Comparison of ENCODE assay signal across 8 mouse cellular contexts in genomic region chr16:36875276-36875851, GRCm38 (mm10). TPM values are rescaled to one million over a fixed set of nuclear protein-coding genes. Genes with fewer than 3 reads are reported as not detected.
DNase-seq lines count a peak whose midpoint lies in the region; ATAC-seq and TF ChIP-seq lines count a peak whose summit lies in the region.

No protein-coding gene starts in this region.

- H3K27ac ChIP-seq in layer of hippocampus, adult 2 months = peak overlapping the region; percentile 95
- no peak overlapping the region; the same call in 1 of the 2 replicates for H3K27ac ChIP-seq in MEL (ENCODE audit: control insufficient read depth, low read depth, low read length)
- peak overlapping the region; percentile 80 for H3K27ac ChIP-seq in heart, embryonic 15.5 days
- peak overlapping the region; percentile 83 for H3K27ac ChIP-seq in limb, embryonic 15.5 days
- H3K27ac ChIP-seq in olfactory bulb, adult 2 months (ENCODE audit: insufficient read depth, low read depth, low read length) = peak overlapping the region; percentile 29; the same call in 1 of the 2 replicates

- peak overlapping the region; percentile 96 for H3K9ac ChIP-seq in MEL (ENCODE audit: control insufficient read depth, low read depth, low read length, poor library complexity, severe bottlenecking)
- peak overlapping the region; percentile 86 for H3K9ac ChIP-seq in heart, embryonic 15.5 days
- H3K9ac ChIP-seq in limb, embryonic 15.5 days = peak overlapping the region; percentile 70

- H3K9me3 ChIP-seq in MEL (replicated peaks; ENCODE audit: insufficient read depth, low read length) = no peaks in the 10 kb centered on the region
- H3K9me3 ChIP-seq in heart, embryonic 15.5 days (replicated peaks) = no peaks in the 10 kb centered on the region
- H3K9me3 ChIP-seq in limb, embryonic 15.5 days = no peaks in the 10 kb centered on the region

- TF ChIP-seq EP300 in MEL (IDR thresholded peaks at IDR 0.05; ENCODE audit: low read depth in 1 of 2, low read length in 2 of 2) = no peak

- 0 out of 4 replicates have a peak, but pooled peaks of 1 of the 2 experiments have one; percentile 48 for TF ChIP-seq POLR2A in MEL (IDR thresholded peaks at IDR 0.05; ENCODE audit: control insufficient read depth in 1 of 2, insufficient read depth in 1 of 2, low read depth in 1 of 2, low read length in 2 of 2, poor library complexity in 1 of 2)
- TF ChIP-seq POLR2A in olfactory bulb, adult 2 months (IDR thresholded peaks at IDR 0.05; ENCODE audit: insufficient read depth, low read depth, low read length) = peak; percentile 52; the same call in 1 of the 2 replicates

- ATAC-seq in heart, embryonic 15.5 days (replicated peaks; ENCODE audit: insufficient number of reproducible peaks, insufficient read depth, low FRiP score, low read depth) = peak; percentile 63
- no peak; the same call in 1 of the 2 replicates for ATAC-seq in limb, embryonic 15.5 days (ENCODE audit: insufficient number of reproducible peaks, low FRiP score, low TSS enrichment, low read depth)

- under 1% methylated on average over 48 of the region's 48 CpGs for WGBS in heart, embryonic 15.5 days
- WGBS in limb, embryonic 15.5 days = under 1% methylated on average over 44 of the region's 48 CpGs
- WGBS in olfactory bulb, adult 2 months = under 1% methylated on average over 48 of the region's 48 CpGs

- peaks cover 18% of the 10 kb centered on the region for H3K79me2 ChIP-seq in MEL (ENCODE audit: control insufficient read depth, insufficient read depth, low read length, poor library complexity)

- no peak for TF ChIP-seq RAD21 in MEL (IDR thresholded peaks at IDR 0.05; ENCODE audit: low read depth, low read length)

- peak in 1 of 2 experiments; percentile 37 for DNase-seq in layer of hippocampus, adult 2 months (ENCODE audit: low spot score in 2 of 2)
- no peak for DNase-seq in layer of hippocampus, adult 18-20 months (ENCODE audit: low spot score in 2 of 2)
- DNase-seq in MEL (ENCODE audit: low read depth, low spot score) = no peak
- peak; percentile 8 for DNase-seq in embryo, embryonic 11.5 days (ENCODE audit: low read depth, low spot score)
- no peak for DNase-seq in spleen, postnatal 14 days (ENCODE audit: low spot score in 2 of 2)

- TF ChIP-seq CTCF in layer of hippocampus, adult 2 months (conservative IDR thresholded peaks at IDR 0.05) = no peak
- no peak for TF ChIP-seq CTCF in MEL (IDR thresholded peaks at IDR 0.05 in 2 of 3, conservative IDR thresholded peaks at IDR 0.05 in 1 of 3; ENCODE audit: control insufficient read depth in 1 of 3, insufficient read depth in 1 of 3, low read depth in 2 of 3, low read length in 3 of 3, poor library complexity in 1 of 3, severe bottlenecking in 1 of 3)
- no peak for TF ChIP-seq CTCF in olfactory bulb, adult 2 months (IDR thresholded peaks at IDR 0.05; ENCODE audit: insufficient read depth, low read depth, low read length)

- H3K27me3 ChIP-seq in MEL (ENCODE audit: control insufficient read depth in 1 of 2, insufficient read depth in 2 of 2, low read length in 2 of 2) = no peaks in the 10 kb centered on the region
- no peaks in the 10 kb centered on the region for H3K27me3 ChIP-seq in heart, embryonic 15.5 days
- no peaks in the 10 kb centered on the region for H3K27me3 ChIP-seq in limb, embryonic 15.5 days

- peak overlapping the region; percentile 85 for H3K4me3 ChIP-seq in layer of hippocampus, adult 2 months
- H3K4me3 ChIP-seq in MEL (ENCODE audit: control insufficient read depth in 1 of 2, insufficient read depth in 1 of 2, low read depth in 2 of 2, low read length in 2 of 2) = peak overlapping the region; percentile 94 to 100
- peak overlapping the region; percentile 67 for H3K4me3 ChIP-seq in heart, embryonic 15.5 days
- H3K4me3 ChIP-seq in limb, embryonic 15.5 days = peak overlapping the region; percentile 80
- peak overlapping the region; percentile 82 for H3K4me3 ChIP-seq in olfactory bulb, adult 2 months (ENCODE audit: insufficient read depth, low read depth, low read length)

- peak overlapping the region; percentile 76 for H3K4me2 ChIP-seq in heart, embryonic 15.5 days
- peak overlapping the region; percentile 56 for H3K4me2 ChIP-seq in limb, embryonic 15.5 days

- H3K36me3 ChIP-seq in MEL (ENCODE audit: control insufficient read depth in 1 of 2, insufficient read depth in 2 of 2, low read length in 2 of 2) = peaks cover 0 to 12% of the 10 kb centered on the region in 2 experiments; a peak in 2 of 4 replicates
- H3K36me3 ChIP-seq in heart, embryonic 15.5 days = peaks cover 6% of the 10 kb centered on the region
- H3K36me3 ChIP-seq in limb, embryonic 15.5 days = peaks cover 16% of the 10 kb centered on the region

- peaks cover 0 to 10% of the 10 kb centered on the region in 2 experiments; a peak in 2 of 4 replicates for H3K4me1 ChIP-seq in MEL (ENCODE audit: control insufficient read depth in 1 of 2, insufficient read depth in 2 of 2, low read length in 2 of 2)
- H3K4me1 ChIP-seq in heart, embryonic 15.5 days (replicated peaks) = peaks cover 24% of the 10 kb centered on the region
- peaks cover 6% of the 10 kb centered on the region for H3K4me1 ChIP-seq in limb, embryonic 15.5 days
- peaks cover 4% of the 10 kb centered on the region for H3K4me1 ChIP-seq in olfactory bulb, adult 2 months (ENCODE audit: control insufficient read depth, insufficient read depth, low read length)

TF ChIP-seq in MEL, 35 proteins besides CTCF, POLR2A, EP300 and RAD21:
- TF ChIP-seq ELF1 (IDR thresholded peaks at IDR 0.05; ENCODE audit: low read depth, low read length) (no peak), POLR2AphosphoS5 (IDR thresholded peaks at IDR 0.05; ENCODE audit: borderline replicate concordance, low read depth, low read length) (no peak), ZMIZ1 (IDR thresholded peaks at IDR 0.05; ENCODE audit: low read depth, low read length) (no peak), RCOR1 (IDR thresholded peaks at IDR 0.05; ENCODE audit: low read depth, low read length) (no peak), ZNF384 (IDR thresholded peaks at IDR 0.05; ENCODE audit: low read depth, low read length) (no peak), ZKSCAN1 (IDR thresholded peaks at IDR 0.05; ENCODE audit: low read depth, low read length) (no peak), ZC3H11A (IDR thresholded peaks at IDR 0.05; ENCODE audit: low read depth, low read length) (no peak), MYB (IDR thresholded peaks at IDR 0.05; ENCODE audit: low read depth, low read length) (no peak), MAFK (IDR thresholded peaks at IDR 0.05; ENCODE audit: borderline replicate concordance, low read depth, low read length) (no peak), KAT2A (conservative IDR thresholded peaks at IDR 0.05; ENCODE audit: low read depth, low read length) (no peak), NRF1 (IDR thresholded peaks at IDR 0.05; ENCODE audit: insufficient read depth, low read depth, low read length, poor library complexity, severe bottlenecking) (no peak), TAL1 (IDR thresholded peaks at IDR 0.05; ENCODE audit: low read length) (no peak), BHLHE40 (IDR thresholded peaks at IDR 0.05; ENCODE audit: borderline replicate concordance, low read depth, low read length) (no peak)

RNA-seq across cellular contexts. Expression of gene Golgb1, which starts 0.4 kb away (rescaled TPM):
- 10 to 100 TPM; 67.6 to 75.6 TPM for total RNA-seq in layer of hippocampus, adult 2 months (2021)
- total RNA-seq in layer of hippocampus, adult 18-20 months (2021) = 10 to 100 TPM; 80.2 to 80.4 TPM
- 15.8 and 16.8 TPM in 2 replicates for total RNA-seq in MEL (2012; rRNA removed)
- 10 to 100 TPM; 34.1 to 35.0 TPM for polyA plus RNA-seq in MEL (2012; ENCODE audit: insufficient read depth in 1 of 2, insufficient read length in 2 of 2, low read depth in 1 of 2, low replicate concordance in 2 of 2, missing spikeins in 1 of 2)
- polyA plus RNA-seq in heart, embryonic 15.5 days (2015; fragmentation: Nextera tagmentation; extraction: Ambion mirVana) = 56.2 and 57.7 TPM in 2 replicates
- polyA plus RNA-seq in limb, embryonic 15.5 days (2015; fragmentation: Nextera tagmentation; extraction: Ambion mirVana) = 116 and 127 TPM in 2 replicates
- polyA plus RNA-seq in olfactory bulb, adult 2 months (2012; ENCODE audit: insufficient read depth, insufficient read length, low replicate concordance, missing spikeins) = 36.6 TPM in 1 of 2 replicates, not detected in the other

RNA-seq across cellular contexts. Expression of gene Eaf2, which starts 0.6 kb away (rescaled TPM):
- total RNA-seq in layer of hippocampus, adult 2 months (2021) = 1 to 10 TPM; 1.7 to 3.4 TPM
- total RNA-seq in layer of hippocampus, adult 18-20 months (2021) = 1 to 10 TPM; 2.0 TPM
- total RNA-seq in MEL (2012; rRNA removed) = 0.27 and 0.65 TPM in 2 replicates
- under 1 TPM in 1 of 2 experiments, not detected in 1; 0.68 TPM for polyA plus RNA-seq in MEL (2012; ENCODE audit: insufficient read depth in 1 of 2, insufficient read length in 2 of 2, low read depth in 1 of 2, low replicate concordance in 2 of 2, missing spikeins in 1 of 2)
- polyA plus RNA-seq in heart, embryonic 15.5 days (2015; fragmentation: Nextera tagmentation; extraction: Ambion mirVana) = 0.47 and 0.94 TPM in 2 replicates
- polyA plus RNA-seq in limb, embryonic 15.5 days (2015; fragmentation: Nextera tagmentation; extraction: Ambion mirVana) = 9.8 and 10.7 TPM in 2 replicates
- polyA plus RNA-seq in olfactory bulb, adult 2 months (2012; ENCODE audit: insufficient read depth, insufficient read length, low replicate concordance, missing spikeins) = not detected in 2 replicates

RNA-seq across cellular contexts. Expression of gene Iqcb1, which starts 47.2 kb away (rescaled TPM):
- 10 to 100 TPM; 41.1 to 46.2 TPM for total RNA-seq in layer of hippocampus, adult 2 months (2021)
- 10 to 100 TPM; 40.4 to 42.7 TPM for total RNA-seq in layer of hippocampus, adult 18-20 months (2021)
- 8.7 and 11.2 TPM in 2 replicates for total RNA-seq in MEL (2012; rRNA removed)
- polyA plus RNA-seq in MEL (2012; ENCODE audit: insufficient read depth in 1 of 2, insufficient read length in 2 of 2, low read depth in 1 of 2, low replicate concordance in 2 of 2, missing spikeins in 1 of 2) = 10 to 100 TPM in 1 of 2 experiments, not detected in 1; 14.2 TPM
- 21.2 and 23.6 TPM in 2 replicates for polyA plus RNA-seq in heart, embryonic 15.5 days (2015; fragmentation: Nextera tagmentation; extraction: Ambion mirVana)
- 32.6 and 36.1 TPM in 2 replicates for polyA plus RNA-seq in limb, embryonic 15.5 days (2015; fragmentation: Nextera tagmentation; extraction: Ambion mirVana)
- not detected in 2 replicates for polyA plus RNA-seq in olfactory bulb, adult 2 months (2012; ENCODE audit: insufficient read depth, insufficient read length, low replicate concordance, missing spikeins)

RNA-seq across cellular contexts. Expression of gene Hcls1, which starts 59.4 kb away (rescaled TPM):
- total RNA-seq in layer of hippocampus, adult 2 months (2021) = 1 to 10 TPM; 3.6 to 4.4 TPM
- 1 to 10 TPM; 3.4 to 4.9 TPM for total RNA-seq in layer of hippocampus, adult 18-20 months (2021)
- total RNA-seq in MEL (2012; rRNA removed) = 54.7 and 57.4 TPM in 2 replicates
- 10 to 100 TPM in 1 of 2 experiments, not detected in 1; 91.4 TPM for polyA plus RNA-seq in MEL (2012; ENCODE audit: insufficient read depth in 1 of 2, insufficient read length in 2 of 2, low read depth in 1 of 2, low replicate concordance in 2 of 2, missing spikeins in 1 of 2)
- polyA plus RNA-seq in heart, embryonic 15.5 days (2015; fragmentation: Nextera tagmentation; extraction: Ambion mirVana) = 4.7 and 12.7 TPM in 2 replicates
- polyA plus RNA-seq in limb, embryonic 15.5 days (2015; fragmentation: Nextera tagmentation; extraction: Ambion mirVana) = 7.6 and 9.1 TPM in 2 replicates
- 152 TPM in 1 of 2 replicates, not detected in the other for polyA plus RNA-seq in olfactory bulb, adult 2 months (2012; ENCODE audit: insufficient read depth, insufficient read length, low replicate concordance, missing spikeins)
